ENCODE assay signal across 8 mouse cellular contexts in the genomic region with DNA sequence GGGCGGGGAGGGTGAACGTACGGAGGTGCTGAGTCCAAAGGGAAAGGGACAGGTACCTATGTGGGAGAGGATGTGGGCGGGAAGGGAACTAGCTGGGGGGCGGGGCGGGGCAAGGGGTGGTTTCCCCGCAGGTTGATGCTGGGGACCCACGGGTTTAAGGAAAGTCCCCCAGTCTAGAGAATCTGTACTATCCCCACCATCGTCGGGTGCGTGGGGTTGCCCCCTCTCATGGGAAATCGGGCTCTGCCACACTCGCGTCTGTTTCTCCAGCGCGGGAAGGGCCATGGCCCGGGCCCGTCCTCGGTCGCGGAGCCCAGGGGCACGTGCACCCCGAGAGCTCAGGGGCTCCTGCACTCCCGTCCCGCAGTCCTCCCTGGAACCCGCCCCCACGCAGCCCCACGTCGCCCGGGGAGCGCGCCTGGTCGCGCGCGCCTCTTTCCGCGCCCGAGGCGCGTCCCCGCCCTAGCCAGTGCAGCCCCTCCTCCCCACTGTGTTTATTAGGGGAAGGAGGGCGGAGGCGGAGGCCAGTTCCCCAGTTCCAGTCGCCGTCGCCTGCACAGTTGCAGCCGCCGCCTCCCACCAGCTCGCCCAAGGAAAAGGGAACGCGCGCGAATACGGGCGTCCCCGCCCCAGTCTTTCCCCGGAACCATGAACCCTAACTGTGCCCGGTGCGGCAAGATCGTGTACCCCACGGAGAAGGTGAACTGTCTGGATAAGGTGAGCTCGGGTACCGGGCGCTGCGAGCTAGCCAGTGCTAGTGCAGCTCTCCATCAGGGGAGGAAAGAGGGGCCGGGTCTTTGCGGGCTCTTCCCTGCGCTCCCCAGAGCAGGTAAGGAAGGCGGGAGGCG. TPM values are rescaled to one million over a fixed set of nuclear protein-coding genes. Genes with fewer than 3 reads are reported as not detected.
DNase-seq lines count a peak whose midpoint lies in the region; ATAC-seq and TF ChIP-seq lines count a peak whose summit lies in the region.

No protein-coding gene starts in this region.

- peak overlapping the region; percentile 78 for H3K4me3 ChIP-seq in forebrain, embryonic 12.5 days (replicated peaks)
- H3K4me3 ChIP-seq in heart, postnatal 0 days (ENCODE audit: low read depth, low read length), result peak overlapping the region; percentile 89
- peak overlapping the region; percentile 71 for H3K4me3 ChIP-seq in liver, embryonic 15.5 days (replicated peaks)
- peak overlapping the region; percentile 80 for H3K4me3 ChIP-seq in neural tube, embryonic 11.5 days (ENCODE audit: low read depth, low read length)
- H3K4me3 ChIP-seq in stomach, embryonic 16.5 days (replicated peaks; ENCODE audit: low read length), result peak overlapping the region; percentile 97

- H3K4me2 ChIP-seq in forebrain, embryonic 12.5 days, result peak overlapping the region; percentile 72
- peak overlapping the region; percentile 90 for H3K4me2 ChIP-seq in heart, postnatal 0 days (ENCODE audit: low read depth, low read length)
- peak overlapping the region; percentile 92 for H3K4me2 ChIP-seq in liver, embryonic 15.5 days
- peak overlapping the region; percentile 67 for H3K4me2 ChIP-seq in neural tube, embryonic 11.5 days (ENCODE audit: low read depth)
- H3K4me2 ChIP-seq in stomach, embryonic 16.5 days (ENCODE audit: low read depth, low read length), result peak overlapping the region; percentile 74

- no peak for TF ChIP-seq CTCF in heart, postnatal 0 days (IDR thresholded peaks at IDR 0.05; ENCODE audit: low read depth)

- no peaks in the 10 kb centered on the region for H3K36me3 ChIP-seq in forebrain, embryonic 12.5 days (replicated peaks)
- no peaks in the 10 kb centered on the region for H3K36me3 ChIP-seq in heart, postnatal 0 days (replicated peaks; ENCODE audit: control insufficient read depth, insufficient read depth, low read length)
- no peaks in the 10 kb centered on the region for H3K36me3 ChIP-seq in liver, embryonic 15.5 days (replicated peaks)
- no peaks in the 10 kb centered on the region for H3K36me3 ChIP-seq in neural tube, embryonic 11.5 days (ENCODE audit: control insufficient read depth, insufficient read depth, low read length)
- H3K36me3 ChIP-seq in stomach, embryonic 16.5 days (ENCODE audit: control insufficient read depth, insufficient read depth, low read length), result no peaks in the 10 kb centered on the region

- ATAC-seq in forebrain, embryonic 12.5 days (ENCODE audit: low FRiP score), result peak; percentile 85
- ATAC-seq in heart, postnatal 0 days (ENCODE audit: insufficient read depth, low read depth), result peak; percentile 76
- peak; percentile 73 for ATAC-seq in liver, embryonic 15.5 days (ENCODE audit: insufficient read depth)
- peak; percentile 77 for ATAC-seq in neural tube, embryonic 11.5 days (ENCODE audit: insufficient read depth, low FRiP score, low TSS enrichment)
- ATAC-seq in stomach, embryonic 16.5 days (ENCODE audit: insufficient read depth, low FRiP score), result peak; percentile 83

- H3K9me3 ChIP-seq in forebrain, embryonic 12.5 days, result no peaks in the 10 kb centered on the region
- no peaks in the 10 kb centered on the region for H3K9me3 ChIP-seq in heart, postnatal 0 days (replicated peaks; ENCODE audit: control insufficient read depth, low read length)
- H3K9me3 ChIP-seq in liver, embryonic 15.5 days (replicated peaks), result no peaks in the 10 kb centered on the region
- no peaks in the 10 kb centered on the region for H3K9me3 ChIP-seq in neural tube, embryonic 11.5 days (ENCODE audit: control insufficient read depth, low read length)
- no peaks in the 10 kb centered on the region for H3K9me3 ChIP-seq in stomach, embryonic 16.5 days (replicated peaks; ENCODE audit: control insufficient read depth, low read length)

- H3K9ac ChIP-seq in forebrain, embryonic 12.5 days, result peak overlapping the region; percentile 83
- peak overlapping the region; percentile 72 for H3K9ac ChIP-seq in heart, postnatal 0 days (replicated peaks; ENCODE audit: low read depth, low read length)
- H3K9ac ChIP-seq in liver, embryonic 15.5 days, result peak overlapping the region; percentile 65
- peak overlapping the region; percentile 74 for H3K9ac ChIP-seq in neural tube, embryonic 11.5 days (ENCODE audit: low read length)
- peak overlapping the region; percentile 96 for H3K9ac ChIP-seq in stomach, embryonic 16.5 days (ENCODE audit: low read length)

- TF ChIP-seq EP300 in heart, postnatal 0 days (IDR thresholded peaks at IDR 0.05; ENCODE audit: low read depth), result no peak

- H3K27ac ChIP-seq in forebrain, embryonic 12.5 days, result peak overlapping the region; percentile 94
- peak overlapping the region; percentile 89 for H3K27ac ChIP-seq in heart, postnatal 0 days (ENCODE audit: low read depth)
- peak overlapping the region; percentile 89 for H3K27ac ChIP-seq in liver, embryonic 15.5 days (replicated peaks)
- H3K27ac ChIP-seq in neural tube, embryonic 11.5 days (ENCODE audit: low read depth, low read length), result peak overlapping the region; percentile 79
- peak overlapping the region; percentile 99 for H3K27ac ChIP-seq in stomach, embryonic 16.5 days (ENCODE audit: low read length)

- peaks cover 29% of the 10 kb centered on the region for H3K4me1 ChIP-seq in forebrain, embryonic 12.5 days
- peaks cover 23% of the 10 kb centered on the region for H3K4me1 ChIP-seq in heart, postnatal 0 days (ENCODE audit: control insufficient read depth, insufficient read depth)
- H3K4me1 ChIP-seq in liver, embryonic 15.5 days (replicated peaks), result peaks cover 66% of the 10 kb centered on the region
- peaks cover 19% of the 10 kb centered on the region for H3K4me1 ChIP-seq in neural tube, embryonic 11.5 days (ENCODE audit: control insufficient read depth, insufficient read depth, low read length)
- H3K4me1 ChIP-seq in stomach, embryonic 16.5 days (ENCODE audit: control insufficient read depth, insufficient read depth, low read length), result peaks cover 26% of the 10 kb centered on the region

- H3K27me3 ChIP-seq in forebrain, embryonic 12.5 days, result 0 out of 2 replicates have a peak, but pooled peaks cover 3% of the 10 kb centered on the region
- no peaks in the 10 kb centered on the region for H3K27me3 ChIP-seq in heart, postnatal 0 days (ENCODE audit: control insufficient read depth, insufficient read depth, low read length)
- H3K27me3 ChIP-seq in liver, embryonic 15.5 days, result peaks cover 28% of the 10 kb centered on the region
- no peaks in the 10 kb centered on the region for H3K27me3 ChIP-seq in neural tube, embryonic 11.5 days (ENCODE audit: control insufficient read depth, insufficient read depth, low read length)
- no peaks in the 10 kb centered on the region for H3K27me3 ChIP-seq in stomach, embryonic 16.5 days (ENCODE audit: control insufficient read depth, insufficient read depth, low read length)

- peak; percentile 70 to 73 for DNase-seq in CD8-positive naive resting alpha-beta T cell, adult 2 months (ENCODE audit: low read depth in 2 of 2, low spot score in 2 of 2)
- DNase-seq in c-Kit-positive CD71-negative TER-119-negative erythroid progenitor cells, embryonic 14.5 days (ENCODE audit: low read depth), result peak; percentile 60
- DNase-seq in heart, postnatal 0 days (ENCODE audit: low spot score), result peak; percentile 76
- DNase-seq in kidney, postnatal 36 days, result peak; percentile 85 to 90
- DNase-seq in neural tube, embryonic 11.5 days (ENCODE audit: low spot score), result peak; percentile 85

- under 1% methylated on average over 70 of the region's 71 CpGs for WGBS in forebrain, embryonic 12.5 days
- under 1% methylated on average over 69 of the region's 71 CpGs for WGBS in heart, postnatal 0 days
- WGBS in liver, embryonic 15.5 days (ENCODE audit: insufficient replicate concordance), result under 1% methylated on average over 71 of the region's 71 CpGs
- WGBS in neural tube, embryonic 11.5 days, result 0% methylated on average over 59 of the region's 71 CpGs
- WGBS in stomach, embryonic 16.5 days, result under 1% methylated on average over 71 of the region's 71 CpGs

RNA-seq across cellular contexts. Expression of gene Lasp1, which starts 0.6 kb away (rescaled TPM):
- 103 and 109 TPM in 2 replicates for polyA plus RNA-seq in forebrain, embryonic 12.5 days (2016; fragmentation: Nextera tagmentation; extraction: Ambion mirVana)
- 34.2 and 45.7 TPM in 2 replicates for total RNA-seq in heart, postnatal 0 days (2014; rRNA removed; ENCODE audit: low replicate concordance)
- polyA plus RNA-seq in heart, postnatal 0 days (2015; fragmentation: Nextera tagmentation; extraction: Ambion mirVana), result 26.5 and 27.8 TPM in 2 replicates
- polyA plus RNA-seq in liver, embryonic 15.5 days (2015; fragmentation: Nextera tagmentation; extraction: Ambion mirVana), result 31.4 and 36.7 TPM in 2 replicates
- polyA plus RNA-seq in neural tube, embryonic 11.5 days (2014; fragmentation: Nextera tagmentation; extraction: Ambion mirVana), result 68.8 and 73.1 TPM in 2 replicates
- polyA plus RNA-seq in stomach, embryonic 16.5 days (2015; fragmentation: Nextera tagmentation; extraction: Ambion mirVana), result 130 and 143 TPM in 2 replicates

RNA-seq across cellular contexts. Expression of gene Rpl23, which starts 17.1 kb away (rescaled TPM):
- polyA plus RNA-seq in forebrain, embryonic 12.5 days (2016; fragmentation: Nextera tagmentation; extraction: Ambion mirVana), result 392 and 426 TPM in 2 replicates
- 192 and 208 TPM in 2 replicates for total RNA-seq in heart, postnatal 0 days (2014; rRNA removed; ENCODE audit: low replicate concordance)
- polyA plus RNA-seq in heart, postnatal 0 days (2015; fragmentation: Nextera tagmentation; extraction: Ambion mirVana), result 394 and 409 TPM in 2 replicates
- 185 and 242 TPM in 2 replicates for polyA plus RNA-seq in liver, embryonic 15.5 days (2015; fragmentation: Nextera tagmentation; extraction: Ambion mirVana)
- polyA plus RNA-seq in neural tube, embryonic 11.5 days (2014; fragmentation: Nextera tagmentation; extraction: Ambion mirVana), result 453 and 457 TPM in 2 replicates
- polyA plus RNA-seq in stomach, embryonic 16.5 days (2015; fragmentation: Nextera tagmentation; extraction: Ambion mirVana), result 439 and 586 TPM in 2 replicates

RNA-seq across cellular contexts. Expression of gene 1700001P01Rik, which starts 23.7 kb away (rescaled TPM):
- polyA plus RNA-seq in forebrain, embryonic 12.5 days (2016; fragmentation: Nextera tagmentation; extraction: Ambion mirVana), result 0.55 and 1.0 TPM in 2 replicates
- total RNA-seq in heart, postnatal 0 days (2014; rRNA removed; ENCODE audit: low replicate concordance), result not detected in 2 replicates
- not detected in 2 replicates for polyA plus RNA-seq in heart, postnatal 0 days (2015; fragmentation: Nextera tagmentation; extraction: Ambion mirVana)
- polyA plus RNA-seq in liver, embryonic 15.5 days (2015; fragmentation: Nextera tagmentation; extraction: Ambion mirVana), result not detected in 2 replicates
- not detected in 2 replicates for polyA plus RNA-seq in neural tube, embryonic 11.5 days (2014; fragmentation: Nextera tagmentation; extraction: Ambion mirVana)
- not detected in 2 replicates for polyA plus RNA-seq in stomach, embryonic 16.5 days (2015; fragmentation: Nextera tagmentation; extraction: Ambion mirVana)

RNA-seq across cellular contexts. Expression of gene Cwc25, which starts 33.0 kb away (rescaled TPM):
- polyA plus RNA-seq in forebrain, embryonic 12.5 days (2016; fragmentation: Nextera tagmentation; extraction: Ambion mirVana), result 21.5 and 22.4 TPM in 2 replicates
- total RNA-seq in heart, postnatal 0 days (2014; rRNA removed; ENCODE audit: low replicate concordance), result 3.2 and 3.5 TPM in 2 replicates
- polyA plus RNA-seq in heart, postnatal 0 days (2015; fragmentation: Nextera tagmentation; extraction: Ambion mirVana), result 7.7 and 8.2 TPM in 2 replicates
- 5.4 and 5.8 TPM in 2 replicates for polyA plus RNA-seq in liver, embryonic 15.5 days (2015; fragmentation: Nextera tagmentation; extraction: Ambion mirVana)
- polyA plus RNA-seq in neural tube, embryonic 11.5 days (2014; fragmentation: Nextera tagmentation; extraction: Ambion mirVana), result 13.3 and 13.7 TPM in 2 replicates
- 15.0 and 16.3 TPM in 2 replicates for polyA plus RNA-seq in stomach, embryonic 16.5 days (2015; fragmentation: Nextera tagmentation; extraction: Ambion mirVana)

RNA-seq across cellular contexts. Expression of gene B230217C12Rik, which starts 41.2 kb away (rescaled TPM):
- 15.1 and 17.0 TPM in 2 replicates for polyA plus RNA-seq in forebrain, embryonic 12.5 days (2016; fragmentation: Nextera tagmentation; extraction: Ambion mirVana)
- total RNA-seq in heart, postnatal 0 days (2014; rRNA removed; ENCODE audit: low replicate concordance), result 0.23 and 1.4 TPM in 2 replicates
- 0.97 and 1.6 TPM in 2 replicates for polyA plus RNA-seq in heart, postnatal 0 days (2015; fragmentation: Nextera tagmentation; extraction: Ambion mirVana)
- polyA plus RNA-seq in liver, embryonic 15.5 days (2015; fragmentation: Nextera tagmentation; extraction: Ambion mirVana), result 0.30 and 0.39 TPM in 2 replicates
- polyA plus RNA-seq in neural tube, embryonic 11.5 days (2014; fragmentation: Nextera tagmentation; extraction: Ambion mirVana), result 14.1 and 15.0 TPM in 2 replicates
- polyA plus RNA-seq in stomach, embryonic 16.5 days (2015; fragmentation: Nextera tagmentation; extraction: Ambion mirVana), result 3.7 and 3.8 TPM in 2 replicates

Comparison
In these comparisons a context has a peak if more than half of its experiments do, and no peak if none do; other contexts are left out.
1. Peak in every context shown above with its lines: DNase-seq, ATAC-seq, H3K4me3 ChIP-seq and H3K27ac ChIP-seq.